Mouse (Mus musculus) embryonic facial prominence, embryonic 13.5 days (tissue): ENCODE results near the gene Fhdc1. TPM values are rescaled to one million over a fixed set of nuclear protein-coding genes. Genes with fewer than 3 reads are reported as not detected.

Source experiments
- ATAC-seq: fragments of 200-750 bp; cut with Nextera tagmentation; 2 replicates; pipeline ENCODE4 v1.8.0; 2017; ENCODE audit warnings: low read depth; ENCODE audit not compliant: insufficient number of reproducible peaks, insufficient read depth, low FRiP score, low TSS enrichment
- H3K27ac ChIP-seq: fragments of 300-500 bp; sonication (generic); 2 replicates; pipeline ENCODE4 v1.5.1; 2015; ENCODE audit warnings: moderate library complexity, mild to moderate bottlenecking, inconsistent platforms
- H3K27me3 ChIP-seq: fragments of 300-500 bp; sonication (generic); 2 replicates; pipeline ENCODE4 v1.6.1; 2015; ENCODE audit warnings: mild to moderate bottlenecking, inconsistent platforms
- H3K36me3 ChIP-seq: fragments of 300-500 bp; sonication (generic); 2 replicates; pipeline ENCODE4 v1.6.1; 2015; ENCODE audit warnings: mild to moderate bottlenecking, inconsistent platforms
- H3K4me1 ChIP-seq: fragments of 300-500 bp; sonication (generic); 2 replicates; pipeline ENCODE4 v1.6.1; 2015; ENCODE audit warnings: inconsistent platforms
- H3K4me2 ChIP-seq: fragments of 300-500 bp; sonication (generic); 2 replicates; pipeline ENCODE4 v1.6.1; 2015; ENCODE audit warnings: moderate library complexity, mild to moderate bottlenecking, inconsistent platforms
- H3K4me3 ChIP-seq: fragments of 300-500 bp; sonication (generic); 2 replicates; pipeline ENCODE4 v1.5.1; 2015; ENCODE audit warnings: mild to moderate bottlenecking, inconsistent platforms
- H3K9ac ChIP-seq: fragments of 300-500 bp; sonication (generic); 2 replicates; pipeline ENCODE4 v1.6.1; 2015; ENCODE audit warnings: mild to moderate bottlenecking, inconsistent platforms
- H3K9me3 ChIP-seq: fragments of 300-500 bp; sonication (generic); 2 replicates; pipeline ENCODE4 v1.6.1; 2016; ENCODE audit warnings: inconsistent platforms
- WGBS: fragments of 180-500 bp; shearing (Covaris S2); methylation state at CpG from one replicate; pipeline ENCODE4 v1.1.7; 2015; ENCODE audit warnings: mixed read lengths; 5-methylcytosine and 5-hydroxymethylcytosine counted together
- polyA plus RNA-seq: library from polyadenylated mRNA; unstranded; fragments of >200 nt; fragmentation: Nextera tagmentation; extraction: Ambion mirVana; gene quantifications from 2 replicates; pipeline ENCODE4 v1.2.1, GENCODE M21; 2015

The Fhdc1 gene
- polyA plus RNA-seq, 1 experiment from 2014 or later: 5.9 TPM

GRCm38 (mm10) chr3:84492148-84492547 lies 11.9 kb upstream of the Fhdc1 start:
- H3K4me2 ChIP-seq: no peak overlapping the region
- H3K36me3 ChIP-seq: 0 out of 2 replicates have a peak, but pooled peaks cover 7% of the 10 kb centered on the region
- no peak for ATAC-seq
- H3K27ac ChIP-seq: no peak overlapping the region
- no peaks in the 10 kb centered on the region for H3K9me3 ChIP-seq
- no peak overlapping the region for H3K9ac ChIP-seq
- H3K4me3 ChIP-seq: no peak overlapping the region
- no peaks in the 10 kb centered on the region for H3K27me3 ChIP-seq
- 74% methylated on average over 4 of the region's 4 CpGs for whole genome bisulfite sequencing
- 0 out of 2 replicates have a peak, but pooled peaks cover 3% of the 10 kb centered on the region for H3K4me1 ChIP-seq

- H3K9ac ChIP-seq: no peak overlapping the region
- no peak overlapping the region for H3K4me2 ChIP-seq
- no peaks in the 10 kb centered on the region for H3K9me3 ChIP-seq
- WGBS: 31% methylated on average over 6 of the region's 6 CpGs
- H3K4me3 ChIP-seq: no peak overlapping the region
- H3K27ac ChIP-seq: no peak overlapping the region
- no peaks in the 10 kb centered on the region for H3K27me3 ChIP-seq
- 0 out of 2 replicates have a peak, but pooled peaks cover 7% of the 10 kb centered on the region for H3K36me3 ChIP-seq
- H3K4me1 ChIP-seq: 0 out of 2 replicates have a peak, but pooled peaks cover 3% of the 10 kb centered on the region
- no peak for ATAC-seq
These were observed 8.5 kb upstream of the Fhdc1 start for GRCm38 (mm10) chr3:84488716-84489115.

- H3K4me2 ChIP-seq: no peak overlapping the region
- peaks cover 19% of the 10 kb centered on the region for H3K27me3 ChIP-seq
- no peak overlapping the region for H3K27ac ChIP-seq
- no peaks in the 10 kb centered on the region for H3K9me3 ChIP-seq
- no peak overlapping the region for H3K9ac ChIP-seq
- 60% methylated on average over 3 of the region's 3 CpGs for WGBS
- ATAC-seq: no peak
- no peaks in the 10 kb centered on the region for H3K36me3 ChIP-seq
- no peak overlapping the region for H3K4me3 ChIP-seq
- peaks cover 12% of the 10 kb centered on the region; the same call in 1 of the 2 replicates for H3K4me1 ChIP-seq
These were observed 4.7 kb upstream of the Fhdc1 start for GRCm38 (mm10) chr3:84484891-84485290.

GRCm38 (mm10) chr3:84484333-84484732 lies 4.1 kb upstream of the Fhdc1 start:
- no peak overlapping the region for H3K4me2 ChIP-seq
- H3K4me1 ChIP-seq: peaks cover 18% of the 10 kb centered on the region; the same call in 1 of the 2 replicates
- peaks cover 24% of the 10 kb centered on the region for H3K27me3 ChIP-seq
- no peak overlapping the region for H3K4me3 ChIP-seq
- no peak for ATAC-seq
- H3K36me3 ChIP-seq: no peaks in the 10 kb centered on the region
- H3K9me3 ChIP-seq: no peaks in the 10 kb centered on the region
- no peak overlapping the region for H3K9ac ChIP-seq
- H3K27ac ChIP-seq: no peak overlapping the region
- 38% methylated on average over 4 of the region's 4 CpGs for WGBS

GRCm38 (mm10) chr3:84482121-84482520 lies 1.9 kb upstream of the Fhdc1 start:
- no peak overlapping the region for H3K9ac ChIP-seq
- ATAC-seq: no peak
- H3K27me3 ChIP-seq: peaks cover 46% of the 10 kb centered on the region
- no peak overlapping the region for H3K27ac ChIP-seq
- H3K4me1 ChIP-seq: peaks cover 27% of the 10 kb centered on the region
- H3K4me3 ChIP-seq: no peak overlapping the region
- no peak overlapping the region for H3K4me2 ChIP-seq
- H3K36me3 ChIP-seq: no peaks in the 10 kb centered on the region
- 72% methylated on average over 6 of the region's 6 CpGs for WGBS
- no peaks in the 10 kb centered on the region for H3K9me3 ChIP-seq

- peaks cover 27% of the 10 kb centered on the region for H3K4me1 ChIP-seq
- peak overlapping the region; percentile 16; the same call in 1 of the 2 replicates for H3K27ac ChIP-seq
- WGBS: 3% methylated on average over 11 of the region's 11 CpGs
- H3K9ac ChIP-seq: no peak overlapping the region
- no peaks in the 10 kb centered on the region for H3K9me3 ChIP-seq
- no peaks in the 10 kb centered on the region for H3K36me3 ChIP-seq
- peaks cover 52% of the 10 kb centered on the region for H3K27me3 ChIP-seq
- no peak for ATAC-seq
- H3K4me3 ChIP-seq: peak overlapping the region; percentile 67
- peak overlapping the region; percentile 100 for H3K4me2 ChIP-seq
These were observed 875 bp upstream of the Fhdc1 start for GRCm38 (mm10) chr3:84481104-84481503.

GRCm38 (mm10) chr3:84479293-84480005 lies 780 bp downstream of the Fhdc1 start:
- no peaks in the 10 kb centered on the region for H3K36me3 ChIP-seq
- no peaks in the 10 kb centered on the region for H3K9me3 ChIP-seq
- peak overlapping the region; percentile 100 for H3K4me2 ChIP-seq
- peaks cover 34% of the 10 kb centered on the region for H3K4me1 ChIP-seq
- peak; percentile 66 for ATAC-seq
- peak overlapping the region; percentile 74 for H3K9ac ChIP-seq
- WGBS: under 1% methylated on average over 61 of the region's 61 CpGs
- H3K27ac ChIP-seq: no peak overlapping the region
- peaks cover 52% of the 10 kb centered on the region for H3K27me3 ChIP-seq
- H3K4me3 ChIP-seq: peak overlapping the region; percentile 67

GRCm38 (mm10) chr3:84478896-84479292 lies 1.3 kb downstream of the Fhdc1 start:
- peak overlapping the region; percentile 67 for H3K4me3 ChIP-seq
- peaks cover 52% of the 10 kb centered on the region for H3K27me3 ChIP-seq
- peak overlapping the region; percentile 100 for H3K4me2 ChIP-seq
- H3K27ac ChIP-seq: no peak overlapping the region
- no peaks in the 10 kb centered on the region for H3K9me3 ChIP-seq
- ATAC-seq: no peak
- 2% methylated on average over 12 of the region's 12 CpGs for WGBS
- peaks cover 37% of the 10 kb centered on the region for H3K4me1 ChIP-seq
- peak overlapping the region; percentile 74 for H3K9ac ChIP-seq
- H3K36me3 ChIP-seq: no peaks in the 10 kb centered on the region

GRCm38 (mm10) chr3:84478195-84478594 lies 2.0 kb downstream of the Fhdc1 start:
- Histone ChIP-seq H3K4me3 (peak overlapping the region; percentile 67), H3K9me3 (no peaks in the 10 kb centered on the region), H3K4me1 (peaks cover 44% of the 10 kb centered on the region), H3K36me3 (no peaks in the 10 kb centered on the region), H3K27me3 (peaks cover 52% of the 10 kb centered on the region), H3K27ac (no peak overlapping the region), H3K9ac (no peak overlapping the region), H3K4me2 (peak overlapping the region; percentile 100; the same call in 1 of the 2 replicates)
- WGBS: 11% methylated on average over 7 of the region's 7 CpGs
- ATAC-seq: no peak

- Histone ChIP-seq H3K9ac (no peak overlapping the region), H3K4me2 (no peak overlapping the region), H3K36me3 (no peaks in the 10 kb centered on the region), H3K27me3 (peaks cover 52% of the 10 kb centered on the region), H3K9me3 (no peaks in the 10 kb centered on the region), H3K4me3 (no peak overlapping the region), H3K27ac (no peak overlapping the region), H3K4me1 (peaks cover 50% of the 10 kb centered on the region)
- 90% methylated on average over 1 of the region's 1 CpGs for WGBS
- ATAC-seq: no peak
These were observed 2.7 kb downstream of the Fhdc1 start for GRCm38 (mm10) chr3:84477498-84477897.

GRCm38 (mm10) chr3:84474981-84475775 lies 5.1 kb downstream of the Fhdc1 start:
- ATAC-seq: no peak

More at GRCm38 (mm10) chr3:84474981-84475775, 5.1 kb downstream of the Fhdc1 start:
- Histone ChIP-seq H3K9me3 (no peaks in the 10 kb centered on the region), H3K36me3 (no peaks in the 10 kb centered on the region), H3K4me2 (no peak overlapping the region), H3K4me1 (peaks cover 45% of the 10 kb centered on the region), H3K4me3 (no peak overlapping the region), H3K9ac (no peak overlapping the region), H3K27me3 (peaks cover 36% of the 10 kb centered on the region), H3K27ac (no peak overlapping the region)
- WGBS: 80% methylated on average over 12 of the region's 12 CpGs
